Mouse (Mus musculus): ENCODE results near the gene Bub1. TPM values are rescaled to one million over a fixed set of nuclear protein-coding genes. Genes with fewer than 3 reads are reported as not detected.

The Bub1 gene
- polyA plus RNA-seq, 1 experiment = 0.74 TPM

GRCm38 (mm10) chr2:127774578-127774941 lies 57.1 kb downstream of the Bub1 start:
- no peak for DNase-seq (ENCODE audit: low spot score)

GRCm38 (mm10) chr2:127773938-127774577 lies 57.6 kb downstream of the Bub1 start:
- DNase-seq (ENCODE audit: low spot score) = no peak

DNA sequence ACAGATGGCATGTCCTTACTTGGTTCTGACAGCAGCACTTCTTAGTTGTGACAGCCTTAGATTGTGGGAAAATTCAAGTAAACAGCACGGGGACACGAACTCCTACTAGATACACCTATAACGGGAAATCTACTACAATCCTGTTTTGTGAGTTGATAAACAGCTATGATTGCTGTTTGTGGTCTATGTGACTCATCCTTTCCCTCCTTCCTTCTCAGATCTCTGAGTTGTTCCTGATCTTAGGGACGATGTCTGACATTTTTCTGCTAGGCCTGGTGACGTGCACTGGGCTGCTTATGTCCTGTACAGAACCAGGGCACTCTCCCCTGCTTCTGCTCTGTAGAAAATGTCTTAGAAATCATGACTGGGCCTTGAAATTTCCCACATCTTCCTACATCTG lies 70.1 kb downstream of the Bub1 start:
- no peak for DNase-seq (ENCODE audit: low spot score)

- DNase-seq (ENCODE audit: low spot score) = no peak
These were observed 71.2 kb downstream of the Bub1 start for GRCm38 (mm10) chr2:127760429-127761000.

- no peak for DNase-seq (ENCODE audit: low spot score)
These were observed 71.7 kb downstream of the Bub1 start for GRCm38 (mm10) chr2:127760014-127760413.

GRCm38 (mm10) chr2:127759157-127759880 lies 72.3 kb downstream of the Bub1 start:
- DNase-seq (ENCODE audit: low spot score) = no peak

DNA sequence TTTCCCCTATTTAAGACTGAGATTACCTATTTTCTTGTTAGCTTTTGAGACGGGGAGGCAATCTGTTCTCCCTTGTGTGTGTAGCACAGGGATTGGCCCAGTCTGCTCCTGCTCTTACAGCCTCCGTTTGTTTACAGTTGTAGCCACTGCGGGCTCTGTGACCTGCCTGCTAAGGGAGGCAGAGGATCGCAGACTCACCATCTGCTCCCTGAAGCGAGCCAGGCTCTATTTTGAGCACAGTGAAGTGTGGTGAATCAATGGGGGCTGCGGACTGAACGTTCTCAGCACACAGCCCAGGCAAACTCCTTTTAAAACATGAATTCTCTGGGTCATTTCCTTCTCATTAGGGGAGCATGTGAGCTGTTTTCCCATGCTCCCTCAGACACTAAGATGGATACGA lies 74.5 kb downstream of the Bub1 start:
- DNase-seq (ENCODE audit: low spot score) = no peak

GRCm38 (mm10) chr2:127754113-127754512 lies 77.6 kb downstream of the Bub1 start:
- DNase-seq (ENCODE audit: low spot score) = no peak

DNA sequence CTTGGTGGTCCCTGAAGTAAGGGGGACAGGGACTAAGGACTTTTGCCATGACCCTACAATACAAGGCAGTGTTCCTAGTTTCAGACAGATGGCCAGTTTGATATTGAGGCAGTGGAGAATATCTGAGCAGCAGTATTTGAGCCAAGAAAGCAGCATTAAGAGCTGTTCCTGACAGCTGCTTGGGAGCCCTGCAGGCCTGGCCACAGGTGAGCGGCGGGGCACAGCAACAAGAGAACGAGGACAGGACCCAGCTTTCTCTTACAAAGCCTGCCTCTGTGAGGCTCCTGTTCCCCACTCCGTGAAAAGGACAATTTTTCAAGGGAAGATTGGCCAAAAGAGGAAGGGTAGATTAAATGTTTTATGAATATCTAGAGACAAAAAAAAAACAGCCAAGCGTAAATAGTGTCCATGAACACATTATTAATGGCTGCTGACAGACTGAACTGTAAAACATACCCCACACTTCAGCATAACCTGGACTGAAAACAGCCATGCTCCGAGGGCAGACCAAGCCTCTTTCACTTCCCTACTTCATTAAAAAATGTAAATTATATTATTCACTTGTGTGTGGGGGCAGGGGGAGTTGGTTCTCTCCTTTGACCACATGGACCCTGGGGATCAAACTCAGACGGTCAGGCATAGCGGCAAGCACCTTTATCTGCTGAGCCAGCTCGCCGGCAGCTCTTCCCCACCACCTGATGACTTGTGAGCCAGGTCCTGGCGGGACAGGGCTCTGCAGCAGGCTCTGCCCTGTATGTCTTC lies 79.6 kb downstream of the Bub1 start:
- DNase-seq (ENCODE audit: low spot score) = no peak

Other genes with a start within 250 kb of the Bub1 start
- gene Zfp661, start 244.8 kb downstream of the Bub1 start, polyA plus RNA-seq (2012; rRNA removed) = 5.5 and 5.9 TPM in 2 replicates
- 57.9 and 68.3 TPM in 2 replicates for gene Mrps5, start 244.6 kb downstream of the Bub1 start, polyA plus RNA-seq (2012; rRNA removed)
- 113 and 133 TPM in 2 replicates for gene Mal, start 175.2 kb downstream of the Bub1 start, polyA plus RNA-seq (2012; rRNA removed)
- gene Mall, start 101.9 kb downstream of the Bub1 start, polyA plus RNA-seq (2012; rRNA removed) = 5.3 and 5.4 TPM in 2 replicates
- gene Nphp1, start 43.0 kb downstream of the Bub1 start, polyA plus RNA-seq (2012; rRNA removed) = 21.5 and 22.6 TPM in 2 replicates
- gene Mtln, start 39.4 kb downstream of the Bub1 start, polyA plus RNA-seq (2012; rRNA removed) = 85.9 and 98.5 TPM in 2 replicates
- gene Acoxl, start 7.0 kb upstream of the Bub1 start, polyA plus RNA-seq (2012; rRNA removed) = 0.01 and 0.06 TPM in 2 replicates

Data from urinary bladder, adult 2 months (tissue).